Mouse (Mus musculus): Measurements from ENCODE around the gene Lsm3. TPM values are rescaled to one million over a fixed set of nuclear protein-coding genes. Genes with fewer than 3 reads are reported as not detected.

Gene Lsm3
- total and polyA plus RNA-seq, 2 experiments from 2014 or later, result 53.1 to 188 TPM

- no peak overlapping the region for H3K4me2 ChIP-seq (ENCODE audit: low read depth)
- TF ChIP-seq CTCF (IDR thresholded peaks at IDR 0.05; ENCODE audit: low read depth), result no peak
- no peak for ATAC-seq
- H3K27ac ChIP-seq (ENCODE audit: low read depth, low read length), result no peak overlapping the region
- 79% methylated on average over 10 of the region's 10 CpGs for WGBS
- peaks cover 39% of the 10 kb centered on the region for H3K36me3 ChIP-seq (ENCODE audit: insufficient read depth)
- H3K9ac ChIP-seq, result no peak overlapping the region
- peaks cover 10% of the 10 kb centered on the region; the same call in 1 of the 2 replicates for H3K4me1 ChIP-seq (ENCODE audit: insufficient read depth)
- no peak overlapping the region for H3K4me3 ChIP-seq (ENCODE audit: low read depth, low read length)
- no peak for DNase-seq
- H3K27me3 ChIP-seq (ENCODE audit: insufficient read depth, low read length), result no peaks in the 10 kb centered on the region
- H3K9me3 ChIP-seq (ENCODE audit: low read length), result no peaks in the 10 kb centered on the region
These were observed 5.5 kb upstream of the Lsm3 start for GRCm38 (mm10) chr6:91510211-91510610.

GRCm38 (mm10) chr6:91514135-91514534 lies 1.6 kb upstream of the Lsm3 start:
- TF ChIP-seq CTCF (IDR thresholded peaks at IDR 0.05; ENCODE audit: low read depth), result no peak
- Histone ChIP-seq H3K4me1 (ENCODE audit: insufficient read depth) (peaks cover 13% of the 10 kb centered on the region; the same call in 1 of the 2 replicates), H3K4me3 (ENCODE audit: low read depth, low read length) (no peak overlapping the region), H3K9me3 (ENCODE audit: low read length) (no peaks in the 10 kb centered on the region), H3K9ac (no peak overlapping the region), H3K36me3 (ENCODE audit: insufficient read depth) (peaks cover 22% of the 10 kb centered on the region), H3K27me3 (ENCODE audit: insufficient read depth, low read length) (no peaks in the 10 kb centered on the region), H3K4me2 (ENCODE audit: low read depth) (no peak overlapping the region), H3K27ac (ENCODE audit: low read depth, low read length) (no peak overlapping the region)
- ATAC-seq (no peak), DNase-seq (no peak)

- no peaks in the 10 kb centered on the region for H3K9me3 ChIP-seq (ENCODE audit: low read length)
- DNase-seq, result peak; percentile 4
- peak overlapping the region; percentile 77 for H3K4me3 ChIP-seq (ENCODE audit: low read depth, low read length)
- no peak for ATAC-seq
- H3K27ac ChIP-seq (ENCODE audit: low read depth, low read length), result peak overlapping the region; percentile 78
- no peak for TF ChIP-seq CTCF (IDR thresholded peaks at IDR 0.05; ENCODE audit: low read depth)
- peak overlapping the region; percentile 88 for H3K9ac ChIP-seq
- H3K27me3 ChIP-seq (ENCODE audit: insufficient read depth, low read length), result no peaks in the 10 kb centered on the region
- peaks cover 13% of the 10 kb centered on the region; the same call in 1 of the 2 replicates for H3K4me1 ChIP-seq (ENCODE audit: insufficient read depth)
- peak overlapping the region; percentile 92 for H3K4me2 ChIP-seq (ENCODE audit: low read depth)
- H3K36me3 ChIP-seq (ENCODE audit: insufficient read depth), result peaks cover 29% of the 10 kb centered on the region
- 29% methylated on average over 10 of the region's 10 CpGs for WGBS
These were observed 878 bp upstream of the Lsm3 start for GRCm38 (mm10) chr6:91514737-91515362.

- DNase-seq (no peak), ATAC-seq (no peak)
- Histone ChIP-seq H3K27me3 (ENCODE audit: insufficient read depth, low read length) (no peaks in the 10 kb centered on the region), H3K9me3 (ENCODE audit: low read length) (no peaks in the 10 kb centered on the region), H3K4me2 (ENCODE audit: low read depth) (no peak overlapping the region), H3K9ac (no peak overlapping the region), H3K27ac (ENCODE audit: low read depth, low read length) (no peak overlapping the region), H3K4me3 (ENCODE audit: low read depth, low read length) (no peak overlapping the region), H3K36me3 (ENCODE audit: insufficient read depth) (peaks cover 60% of the 10 kb centered on the region), H3K4me1 (ENCODE audit: insufficient read depth) (peaks cover 13% of the 10 kb centered on the region; the same call in 1 of the 2 replicates)
- TF ChIP-seq CTCF (IDR thresholded peaks at IDR 0.05; ENCODE audit: low read depth), result no peak
- WGBS, result 90% methylated on average over 7 of the region's 7 CpGs
These were observed 2.8 kb downstream of the Lsm3 start for GRCm38 (mm10) chr6:91518454-91519020.

GRCm38 (mm10) chr6:91522816-91523215 lies 7.1 kb downstream of the Lsm3 start:
- no peak overlapping the region for H3K4me3 ChIP-seq (ENCODE audit: low read depth, low read length)
- H3K4me2 ChIP-seq (ENCODE audit: low read depth), result no peak overlapping the region
- H3K27me3 ChIP-seq (ENCODE audit: insufficient read depth, low read length), result no peaks in the 10 kb centered on the region
- 95% methylated on average over 5 of the region's 5 CpGs for WGBS
- no peak overlapping the region for H3K9ac ChIP-seq
- H3K36me3 ChIP-seq (ENCODE audit: insufficient read depth), result peaks cover 56% of the 10 kb centered on the region
- H3K27ac ChIP-seq (ENCODE audit: low read depth, low read length), result no peak overlapping the region
- no peak for TF ChIP-seq CTCF (IDR thresholded peaks at IDR 0.05; ENCODE audit: low read depth)
- no peak for ATAC-seq
- no peaks in the 10 kb centered on the region for H3K4me1 ChIP-seq (ENCODE audit: insufficient read depth)
- no peaks in the 10 kb centered on the region for H3K9me3 ChIP-seq (ENCODE audit: low read length)
- no peak for DNase-seq

- Histone ChIP-seq H3K9ac (no peak overlapping the region), H3K4me1 (ENCODE audit: insufficient read depth) (no peaks in the 10 kb centered on the region), H3K4me3 (ENCODE audit: low read depth, low read length) (no peak overlapping the region), H3K9me3 (ENCODE audit: low read length) (no peaks in the 10 kb centered on the region), H3K4me2 (ENCODE audit: low read depth) (no peak overlapping the region), H3K27ac (ENCODE audit: low read depth, low read length) (no peak overlapping the region), H3K36me3 (ENCODE audit: insufficient read depth) (peaks cover 37% of the 10 kb centered on the region), H3K27me3 (ENCODE audit: insufficient read depth, low read length) (no peaks in the 10 kb centered on the region)
- no peak for DNase-seq
- no peak for TF ChIP-seq CTCF (IDR thresholded peaks at IDR 0.05; ENCODE audit: low read depth)
- 82% methylated on average over 4 of the region's 4 CpGs for WGBS
- ATAC-seq, result no peak
These were observed 9.8 kb downstream of the Lsm3 start for GRCm38 (mm10) chr6:91525544-91525943.

GRCm38 (mm10) chr6:91527227-91527860 lies 11.6 kb downstream of the Lsm3 start:
- H3K36me3 ChIP-seq (ENCODE audit: insufficient read depth), result peaks cover 20% of the 10 kb centered on the region
- no peak overlapping the region for H3K9ac ChIP-seq
- WGBS, result 45% methylated on average over 5 of the region's 5 CpGs
- DNase-seq, result peak; percentile 73
- no peaks in the 10 kb centered on the region for H3K4me1 ChIP-seq (ENCODE audit: insufficient read depth)
- no peaks in the 10 kb centered on the region for H3K9me3 ChIP-seq (ENCODE audit: low read length)
- no peaks in the 10 kb centered on the region for H3K27me3 ChIP-seq (ENCODE audit: insufficient read depth, low read length)
- H3K4me2 ChIP-seq (ENCODE audit: low read depth), result no peak overlapping the region
- H3K4me3 ChIP-seq (ENCODE audit: low read depth, low read length), result no peak overlapping the region
- ATAC-seq, result peak; percentile 90
- no peak overlapping the region for H3K27ac ChIP-seq (ENCODE audit: low read depth, low read length)
- peak; percentile 82 for TF ChIP-seq CTCF (IDR thresholded peaks at IDR 0.05; ENCODE audit: low read depth)
